Mouse (Mus musculus) stomach, postnatal 0 days (tissue): Measurements from ENCODE around the gene Olfr71.

Experiments
- CTCF ChIP-seq: IDR thresholded peaks from 2 replicates; pipeline ENCODE4 v1.5.1; 2016; ENCODE audit warnings: antibody characterized with exemption, low read depth, mild to moderate bottlenecking, moderate library complexity
- EP300 ChIP-seq: optimal IDR thresholded peaks from 2 replicates; pipeline ENCODE3; 2016; ENCODE audit warnings: antibody characterized with exemption

GRCm38 (mm10) chr4:43741526-43741925 lies 31.5 kb upstream of the Olfr71 start:
- TF ChIP-seq CTCF, result no peak
- no peak for TF ChIP-seq EP300
